Mouse (Mus musculus) colon, adult 2 months (tissue): ENCODE measurements around the gene Gm17364. TPM values are rescaled to one million over a fixed set of nuclear protein-coding genes. Genes with fewer than 3 reads are reported as not detected.

Experiments
- polyA plus RNA-seq: library from polyadenylated mRNA; depleted of rRNA; stranded (reverse); fragments of >200 nt; gene quantifications from 2 replicates; pipeline ENCODE4 v1.2.3, GENCODE M21; 2012; rRNA removed

The Gm17364 gene
- not detected in 2 replicates for polyA plus RNA-seq

GRCm38 (mm10) chr13:41273927-41274650 is at the start of gene Gm17364:
Gene Gm17364 (minus strand): TSS chr13:41273977.

GRCm38 (mm10) chr13:41249538-41250317 is 24.0 kb downstream of the Gm17364 start, which contains the start of gene Smim13:
Gene Smim13 (plus strand): TSS chr13:41249844.

Other genes starting within 250 kb of the Gm17364 start
- 0.06 TPM in 1 of 2 replicates, not detected in the other for gene Mak, start 194.3 kb downstream of the Gm17364 start, polyA plus RNA-seq
- gene Gcm2, start 162.9 kb downstream of the Gm17364 start, polyA plus RNA-seq, result not detected in 2 replicates
- gene Sycp2l, start 159.7 kb downstream of the Gm17364 start, polyA plus RNA-seq, result not detected in 2 replicates
- gene Elovl2, start 53.6 kb downstream of the Gm17364 start, polyA plus RNA-seq, result 0.02 TPM in 1 of 2 replicates, not detected in the other
- 3.7 TPM in 2 replicates for gene Smim13, start 24.1 kb downstream of the Gm17364 start, polyA plus RNA-seq
- gene Nedd9, start 213.4 kb upstream of the Gm17364 start, polyA plus RNA-seq, result 34.7 and 40.6 TPM in 2 replicates